Mouse (Mus musculus): ENCODE measurements at regions not wholly inside any gene's neighbourhood (a gene's known extent, or its start where the extent isn't known, plus 50 kb on each side); places are given as distances from the start of the nearest gene placed in this dataset.
"Not testable (repeated sequence)": the region's sequence is repeated elsewhere in the genome, so short reads cannot be mapped to it uniquely, and the experiment has no call there.

GRCm38 (mm10) chr14:84610476-84610875, 167.1 kb downstream of the Pcdh17 start:
- Histone ChIP-seq H3K27me3 (no peaks in the 10 kb centered on the region), H3K4me3 (replicated peaks) (no peak overlapping the region)

GRCm38 (mm10) chr14:84612551-84612950, 169.2 kb downstream of the Pcdh17 start:
- H3K4me3 ChIP-seq (replicated peaks) = no peak overlapping the region
- H3K9ac ChIP-seq = no peak overlapping the region
- H3K4me2 ChIP-seq = no peak overlapping the region
- no peak for ATAC-seq (ENCODE audit: low FRiP score)
- no peaks in the 10 kb centered on the region for H3K36me3 ChIP-seq (replicated peaks)
- WGBS = 16% methylated on average over 4 of the region's 4 CpGs
- peaks cover 3% of the 10 kb centered on the region; the same call in 1 of the 2 replicates for H3K4me1 ChIP-seq
- H3K27ac ChIP-seq = no peak overlapping the region
- H3K27me3 ChIP-seq = no peaks in the 10 kb centered on the region
- no peaks in the 10 kb centered on the region for H3K9me3 ChIP-seq

More at GRCm38 (mm10) chr14:84610476-84610875, 167.1 kb downstream of the Pcdh17 start:
- no peak overlapping the region for H3K9ac ChIP-seq
- WGBS = 96% methylated on average over 1 of the region's 1 CpGs
- no peak overlapping the region for H3K27ac ChIP-seq
- H3K36me3 ChIP-seq (replicated peaks) = no peaks in the 10 kb centered on the region
- 0 out of 2 replicates have a peak, but pooled peaks cover 3% of the 10 kb centered on the region for H3K4me1 ChIP-seq
- H3K9me3 ChIP-seq = no peaks in the 10 kb centered on the region
- no peak overlapping the region for H3K4me2 ChIP-seq
- no peak for ATAC-seq (ENCODE audit: low FRiP score)

GRCm38 (mm10) chr14:84645026-84645425, 201.7 kb downstream of the Pcdh17 start:
- no peak overlapping the region for H3K27ac ChIP-seq
- 19% methylated on average over 1 of the region's 1 CpGs for WGBS
- no peaks in the 10 kb centered on the region for H3K27me3 ChIP-seq
- ATAC-seq (ENCODE audit: low FRiP score) = no peak
- no peak overlapping the region for H3K4me3 ChIP-seq (replicated peaks)
- no peak overlapping the region for H3K4me2 ChIP-seq
- H3K9ac ChIP-seq = no peak overlapping the region
- H3K9me3 ChIP-seq = no peaks in the 10 kb centered on the region
- H3K4me1 ChIP-seq = no peaks in the 10 kb centered on the region
- no peaks in the 10 kb centered on the region for H3K36me3 ChIP-seq (replicated peaks)

- Histone ChIP-seq H3K27ac (no peak overlapping the region), H3K4me3 (replicated peaks) (no peak overlapping the region), H3K9me3 (no peaks in the 10 kb centered on the region), H3K27me3 (no peaks in the 10 kb centered on the region), H3K36me3 (replicated peaks) (no peaks in the 10 kb centered on the region), H3K4me2 (no peak overlapping the region), H3K9ac (no peak overlapping the region), H3K4me1 (no peaks in the 10 kb centered on the region)
- 83% methylated on average over 3 of the region's 3 CpGs for WGBS
- no peak; the same call in 1 of the 2 replicates for ATAC-seq (ENCODE audit: low FRiP score)
These were observed 202.7 kb downstream of the Pcdh17 start for GRCm38 (mm10) chr14:84645972-84646577.

GRCm38 (mm10) chr14:84659206-84659775, 215.9 kb downstream of the Pcdh17 start:
- no peak overlapping the region for H3K9ac ChIP-seq
- H3K4me3 ChIP-seq (replicated peaks) = no peak overlapping the region
- H3K9me3 ChIP-seq = no peaks in the 10 kb centered on the region
- H3K27me3 ChIP-seq = no peaks in the 10 kb centered on the region
- no peaks in the 10 kb centered on the region for H3K36me3 ChIP-seq (replicated peaks)
- WGBS = 3% methylated on average over 6 of the region's 6 CpGs
- H3K4me1 ChIP-seq = peaks cover 4% of the 10 kb centered on the region
- no peak for ATAC-seq (ENCODE audit: low FRiP score)
- peak overlapping the region; percentile 17; the same call in 1 of the 2 replicates for H3K4me2 ChIP-seq
- no peak overlapping the region for H3K27ac ChIP-seq

- H3K27me3 ChIP-seq; H3K9ac ChIP-seq; H3K4me1 ChIP-seq; H3K4me3 ChIP-seq (replicated peaks); H3K9me3 ChIP-seq; H3K4me2 ChIP-seq; H3K36me3 ChIP-seq (replicated peaks); H3K27ac ChIP-seq; ATAC-seq (ENCODE audit: low FRiP score): not testable (repeated sequence)
- 96% methylated on average over 2 of the region's 2 CpGs for WGBS
These were observed 224.3 kb downstream of the Pcdh17 start for GRCm38 (mm10) chr14:84667685-84668084.

GRCm38 (mm10) chr14:84671678-84672472, 228.5 kb downstream of the Pcdh17 start:
- 80% methylated on average over 7 of the region's 7 CpGs for WGBS
- Histone ChIP-seq H3K27ac (no peak overlapping the region), H3K27me3 (no peaks in the 10 kb centered on the region), H3K9ac (no peak overlapping the region), H3K4me3 (replicated peaks) (no peak overlapping the region), H3K4me1 (no peaks in the 10 kb centered on the region), H3K4me2 (no peak overlapping the region), H3K9me3 (no peaks in the 10 kb centered on the region), H3K36me3 (replicated peaks) (no peaks in the 10 kb centered on the region)
- ATAC-seq (ENCODE audit: low FRiP score) = no peak

- H3K9ac ChIP-seq = no peak overlapping the region
- 93% methylated on average over 3 of the region's 3 CpGs for WGBS
- H3K9me3 ChIP-seq = no peaks in the 10 kb centered on the region
- ATAC-seq (ENCODE audit: low FRiP score) = no peak
- no peaks in the 10 kb centered on the region for H3K36me3 ChIP-seq (replicated peaks)
- no peak overlapping the region for H3K4me3 ChIP-seq (replicated peaks)
- no peak overlapping the region for H3K27ac ChIP-seq
- no peaks in the 10 kb centered on the region for H3K27me3 ChIP-seq
- H3K4me1 ChIP-seq = no peaks in the 10 kb centered on the region
- H3K4me2 ChIP-seq = no peak overlapping the region
These were observed 243.5 kb downstream of the Pcdh17 start for GRCm38 (mm10) chr14:84686848-84687247.

- Histone ChIP-seq H3K4me2 (no peak overlapping the region), H3K9ac (no peak overlapping the region), H3K4me1 (no peaks in the 10 kb centered on the region), H3K27ac (no peak overlapping the region), H3K36me3 (replicated peaks) (no peaks in the 10 kb centered on the region), H3K27me3 (no peaks in the 10 kb centered on the region), H3K4me3 (replicated peaks) (no peak overlapping the region), H3K9me3 (no peaks in the 10 kb centered on the region)
- 84% methylated on average over 3 of the region's 3 CpGs for WGBS
- no peak for ATAC-seq (ENCODE audit: low FRiP score)
These were observed 247.4 kb downstream of the Pcdh17 start for GRCm38 (mm10) chr14:84690810-84691209.
